Mouse (Mus musculus): ENCODE results near the gene Dpy30. TPM values are rescaled to one million over a fixed set of nuclear protein-coding genes. Genes with fewer than 3 reads are reported as not detected.
"Not testable (repeated sequence)": the region's sequence is repeated elsewhere in the genome, so short reads cannot be mapped to it uniquely, and the experiment has no call there.

The Dpy30 gene
- polyA plus RNA-seq, 1 experiment: 57.3 TPM

- H3K4me1 ChIP-seq (ENCODE audit: control insufficient read depth, insufficient read depth, low read length); H3K36me3 ChIP-seq (ENCODE audit: control insufficient read depth, insufficient read depth, low read length); H3K27ac ChIP-seq (ENCODE audit: insufficient read depth, low read depth, low read length); H3K27me3 ChIP-seq (replicated peaks; ENCODE audit: control insufficient read depth, insufficient read depth, low read length); H3K4me3 ChIP-seq (ENCODE audit: insufficient read depth, low read depth, low read length): not testable (repeated sequence)
- WGBS: 59% methylated on average over 2 of the region's 2 CpGs
- peak; percentile 57 for DNase-seq
- peak; percentile 69 for TF ChIP-seq CTCF (conservative IDR thresholded peaks at IDR 0.05; ENCODE audit: insufficient read depth, insufficient read length, low read depth, low read length)
Measured at GRCm38 (mm10) chr17:74328146-74328545, 4.4 kb upstream of the Dpy30 start.

GRCm38 (mm10) chr17:74327195-74327594, 3.5 kb upstream of the Dpy30 start:
- not testable (repeated sequence) for DNase-seq; H3K4me1 ChIP-seq (ENCODE audit: control insufficient read depth, insufficient read depth, low read length); H3K4me3 ChIP-seq (ENCODE audit: insufficient read depth, low read depth, low read length); H3K36me3 ChIP-seq (ENCODE audit: control insufficient read depth, insufficient read depth, low read length); H3K27ac ChIP-seq (ENCODE audit: insufficient read depth, low read depth, low read length); H3K27me3 ChIP-seq (replicated peaks; ENCODE audit: control insufficient read depth, insufficient read depth, low read length)
- WGBS: 87% methylated on average over 7 of the region's 7 CpGs

GRCm38 (mm10) chr17:74322400-74323054, 1.2 kb downstream of the Dpy30 start:
- no peaks in the 10 kb centered on the region for H3K36me3 ChIP-seq (ENCODE audit: control insufficient read depth, insufficient read depth, low read length)
- no peak overlapping the region for H3K27ac ChIP-seq (ENCODE audit: insufficient read depth, low read depth, low read length)
- no peaks in the 10 kb centered on the region for H3K27me3 ChIP-seq (replicated peaks; ENCODE audit: control insufficient read depth, insufficient read depth, low read length)
- H3K4me3 ChIP-seq (ENCODE audit: insufficient read depth, low read depth, low read length): no peak overlapping the region
- DNase-seq: no peak
- TF ChIP-seq CTCF (conservative IDR thresholded peaks at IDR 0.05; ENCODE audit: insufficient read depth, insufficient read length, low read depth, low read length) (peak; percentile 36), POLR2A (IDR thresholded peaks at IDR 0.05; ENCODE audit: low read depth, low read length) (no peak)
- 55% methylated on average over 5 of the region's 5 CpGs for WGBS
- no peaks in the 10 kb centered on the region for H3K4me1 ChIP-seq (ENCODE audit: control insufficient read depth, insufficient read depth, low read length)

GRCm38 (mm10) chr17:74318721-74319120, 5.0 kb downstream of the Dpy30 start:
- H3K27ac ChIP-seq (ENCODE audit: insufficient read depth, low read depth, low read length): no peak overlapping the region
- H3K27me3 ChIP-seq (replicated peaks; ENCODE audit: control insufficient read depth, insufficient read depth, low read length): no peaks in the 10 kb centered on the region
- no peak overlapping the region for H3K4me3 ChIP-seq (ENCODE audit: insufficient read depth, low read depth, low read length)
- H3K4me1 ChIP-seq (ENCODE audit: control insufficient read depth, insufficient read depth, low read length): no peaks in the 10 kb centered on the region
- H3K36me3 ChIP-seq (ENCODE audit: control insufficient read depth, insufficient read depth, low read length): no peaks in the 10 kb centered on the region
- no peak for DNase-seq
- 92% methylated on average over 6 of the region's 6 CpGs for WGBS
- TF ChIP-seq CTCF (conservative IDR thresholded peaks at IDR 0.05; ENCODE audit: insufficient read depth, insufficient read length, low read depth, low read length) (0 out of 2 replicates have a peak, but pooled peaks have one; percentile 6), POLR2A (IDR thresholded peaks at IDR 0.05; ENCODE audit: low read depth, low read length) (no peak)

- no peaks in the 10 kb centered on the region for H3K36me3 ChIP-seq (ENCODE audit: control insufficient read depth, insufficient read depth, low read length)
Measured at GRCm38 (mm10) chr17:74316309-74316863, 7.4 kb downstream of the Dpy30 start.

GRCm38 (mm10) chr17:74315445-74316308, 8.1 kb downstream of the Dpy30 start:
- no peak for TF ChIP-seq POLR2A (IDR thresholded peaks at IDR 0.05; ENCODE audit: low read depth, low read length)
- TF ChIP-seq CTCF (conservative IDR thresholded peaks at IDR 0.05; ENCODE audit: insufficient read depth, insufficient read length, low read depth, low read length): no peak
- Histone ChIP-seq H3K36me3 (ENCODE audit: control insufficient read depth, insufficient read depth, low read length) (no peaks in the 10 kb centered on the region), H3K27me3 (replicated peaks; ENCODE audit: control insufficient read depth, insufficient read depth, low read length) (no peaks in the 10 kb centered on the region), H3K4me3 (ENCODE audit: insufficient read depth, low read depth, low read length) (peak overlapping the region; percentile 88), H3K4me1 (ENCODE audit: control insufficient read depth, insufficient read depth, low read length) (no peaks in the 10 kb centered on the region), H3K27ac (ENCODE audit: insufficient read depth, low read depth, low read length) (peak overlapping the region; percentile 64)
- under 1% methylated on average over 45 of the region's 45 CpGs for WGBS
- no peak for DNase-seq

More at GRCm38 (mm10) chr17:74316309-74316863, 7.4 kb downstream of the Dpy30 start:
- under 1% methylated on average over 48 of the region's 48 CpGs for WGBS
- Histone ChIP-seq H3K27ac (ENCODE audit: insufficient read depth, low read depth, low read length) (peak overlapping the region; percentile 88), H3K4me1 (ENCODE audit: control insufficient read depth, insufficient read depth, low read length) (no peaks in the 10 kb centered on the region), H3K4me3 (ENCODE audit: insufficient read depth, low read depth, low read length) (peak overlapping the region; percentile 88), H3K27me3 (replicated peaks; ENCODE audit: control insufficient read depth, insufficient read depth, low read length) (no peaks in the 10 kb centered on the region)
- TF ChIP-seq POLR2A (IDR thresholded peaks at IDR 0.05; ENCODE audit: low read depth, low read length) (peak; percentile 74), CTCF (conservative IDR thresholded peaks at IDR 0.05; ENCODE audit: insufficient read depth, insufficient read length, low read depth, low read length) (no peak)
- DNase-seq: peak; percentile 91

GRCm38 (mm10) chr17:74306021-74306420, 17.7 kb downstream of the Dpy30 start:
- no peak for TF ChIP-seq POLR2A (IDR thresholded peaks at IDR 0.05; ENCODE audit: low read depth, low read length)
- TF ChIP-seq CTCF (conservative IDR thresholded peaks at IDR 0.05; ENCODE audit: insufficient read depth, insufficient read length, low read depth, low read length): no peak
- no peak for DNase-seq
- H3K4me1 ChIP-seq (ENCODE audit: control insufficient read depth, insufficient read depth, low read length): no peaks in the 10 kb centered on the region
- no peaks in the 10 kb centered on the region for H3K27me3 ChIP-seq (replicated peaks; ENCODE audit: control insufficient read depth, insufficient read depth, low read length)
- no peak overlapping the region for H3K4me3 ChIP-seq (ENCODE audit: insufficient read depth, low read depth, low read length)
- H3K27ac ChIP-seq (ENCODE audit: insufficient read depth, low read depth, low read length): no peak overlapping the region
- H3K36me3 ChIP-seq (ENCODE audit: control insufficient read depth, insufficient read depth, low read length): no peaks in the 10 kb centered on the region; the same call in none of the 2 replicates
- WGBS: 87% methylated on average over 1 of the region's 1 CpGs
